Mouse (Mus musculus) G1E (cell line): Measurements from ENCODE around the gene Tmppe.

Experiments used
- CTCF ChIP-seq: IDR thresholded peaks from 2 replicates; pipeline ENCODE4 v1.5.1; 2012; ENCODE audit warnings: low read depth, low read length, inconsistent platforms, mixed read lengths
- GATA1 ChIP-seq: IDR thresholded peaks from 2 replicates; pipeline ENCODE4 v1.6.1; 2012; ENCODE audit warnings: borderline replicate concordance, low read length, inconsistent platforms, mixed read lengths
- POLR2AphosphoS5 ChIP-seq: IDR thresholded peaks from 2 replicates; pipeline ENCODE4 v1.6.1; 2012; ENCODE audit warnings: low read depth, low read length, inconsistent platforms; ENCODE audit not compliant: insufficient replicate concordance

DNA sequence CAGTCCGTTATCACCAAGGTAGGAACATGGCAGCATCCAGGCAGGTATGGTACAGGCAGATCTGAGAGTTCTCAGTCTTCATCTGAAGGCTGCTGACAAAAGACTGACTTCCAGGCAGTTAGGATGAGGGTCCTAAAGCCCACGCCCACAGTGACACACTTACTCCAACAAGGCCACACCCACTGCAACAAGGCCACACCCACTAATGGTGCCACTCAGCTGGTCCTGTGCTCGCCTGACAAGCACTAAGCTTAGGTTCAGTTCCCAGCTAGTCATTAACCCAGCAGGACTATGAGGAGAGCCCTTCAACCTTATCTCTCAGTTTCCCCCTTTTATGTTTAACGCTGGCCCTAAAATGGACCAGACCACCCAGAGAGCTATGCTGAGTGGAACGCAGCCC lies 47.8 kb downstream of the Tmppe start:
- TF ChIP-seq POLR2AphosphoS5 (no peak), CTCF (no peak), GATA1 (no peak)
